Comparison of ENCODE assay signal across 18 mouse cellular contexts in genomic region chr10:127055406-127055805, GRCm38 (mm10). TPM values are rescaled to one million over a fixed set of nuclear protein-coding genes. Genes with fewer than 3 reads are reported as not detected.
DNase-seq lines count a peak whose midpoint lies in the region; ATAC-seq lines count a peak whose summit lies in the region.
"Had no signal": no experiment of that assay in that cellular context is flagged by ENCODE, and none has a peak within 500 bp of the region (broad histone marks: within the 10 kb centered on the region; RNA-seq: fewer than 3 reads in every experiment).

No protein-coding gene starts in this region.

- peak; percentile 17 for ATAC-seq in common myeloid progenitor, adult 5-6 weeks (replicated peaks; ENCODE audit: low read depth, poor library complexity, severe bottlenecking)
- ATAC-seq in megakaryocyte, adult 5-6 weeks (ENCODE audit: poor library complexity, severe bottlenecking), result 0 out of 2 replicates have a peak, but pooled peaks have one; percentile 30
- ATAC-seq in neutrophil, adult 5-6 weeks (ENCODE audit: extremely low read depth, insufficient number of reproducible peaks, low FRiP score, poor library complexity, severe bottlenecking), result 0 out of 2 replicates have a peak, but pooled peaks have one; percentile 5
- ATAC-seq: activated CD4-positive, CD25-positive, alpha-beta regulatory T cell, adult 4 months; forebrain, embryonic 14.5 days; forebrain, postnatal 0 days; Patski had no signal

- intact Hi-C loops in gastrocnemius, postnatal 36 days (cut with DNase I), result no loop called here

- DNase-seq in A20 (ENCODE audit: low read depth, low spot score), result peak; percentile 65
- DNase-seq in spleen, postnatal 36 days (ENCODE audit: low spot score in 2 of 2), result no peak
- DNase-seq in layer of hippocampus, adult 11-12 months (ENCODE audit: low spot score), result no peak
- no peak for DNase-seq in gastrocnemius, postnatal 36 days
- no peak for DNase-seq in yolk sac, embryonic 10.5 days (ENCODE audit: low spot score)
- DNase-seq: adrenal gland, adult 8-10 months; adrenal gland, postnatal 14 days; adrenal gland, postnatal 36 days; cerebellum, adult 11-12 months; cerebellum, adult 9-10 months; cerebellum, postnatal 10 days; forebrain, postnatal 0 days had no signal

RNA-seq across cellular contexts. Expression of gene March9, which starts 4.6 kb away (rescaled TPM):
- 0.23 TPM in 1 of 2 replicates, not detected in the other for total RNA-seq in common myeloid progenitor, adult 5-6 weeks (2017)
- total RNA-seq in megakaryocyte, adult 5-6 weeks (2015), result 0.04 TPM in 1 of 2 replicates, not detected in the other
- total RNA-seq in megakaryocyte, adult 5-6 weeks (2017), result 0.22 and 0.37 TPM in 2 replicates
- 0.98 and 1.9 TPM in 2 replicates for total RNA-seq in neutrophil, adult 5-6 weeks (2017)
- total RNA-seq in gastrocnemius, postnatal 36 days (2021), result under 1 TPM; 0.64 to 0.66 TPM

RNA-seq across cellular contexts. Expression of gene Cyp27b1, which starts 7.4 kb away (rescaled TPM):
- 0.14 TPM in 1 of 2 replicates, not detected in the other for total RNA-seq in common myeloid progenitor, adult 5-6 weeks (2017)
- not detected in 2 replicates for total RNA-seq in megakaryocyte, adult 5-6 weeks (2015)
- not detected in 2 replicates for total RNA-seq in megakaryocyte, adult 5-6 weeks (2017)
- not detected in 2 replicates for total RNA-seq in neutrophil, adult 5-6 weeks (2017)
- under 1 TPM; 0.10 to 0.15 TPM for total RNA-seq in gastrocnemius, postnatal 36 days (2021)

RNA-seq across cellular contexts. Expression of gene Cdk4, which starts 7.9 kb away (rescaled TPM):
- 723 and 923 TPM in 2 replicates for total RNA-seq in common myeloid progenitor, adult 5-6 weeks (2017)
- 276 and 285 TPM in 2 replicates for total RNA-seq in megakaryocyte, adult 5-6 weeks (2015)
- 174 and 258 TPM in 2 replicates for total RNA-seq in megakaryocyte, adult 5-6 weeks (2017)
- total RNA-seq in neutrophil, adult 5-6 weeks (2017), result 25.9 and 31.7 TPM in 2 replicates
- 10 to 100 TPM; 29.7 to 38.9 TPM for total RNA-seq in gastrocnemius, postnatal 36 days (2021)

RNA-seq across cellular contexts. Expression of gene Eef1akmt3, which starts 14.1 kb away (rescaled TPM):
- not detected in 2 replicates for total RNA-seq in common myeloid progenitor, adult 5-6 weeks (2017)
- not detected in 2 replicates for total RNA-seq in megakaryocyte, adult 5-6 weeks (2015)
- 0.08 TPM in 1 of 2 replicates, not detected in the other for total RNA-seq in megakaryocyte, adult 5-6 weeks (2017)
- total RNA-seq in neutrophil, adult 5-6 weeks (2017), result 0.23 TPM in 1 of 2 replicates, not detected in the other
- under 1 TPM in 1 of 2 experiments, not detected in 1; 0.10 TPM for total RNA-seq in gastrocnemius, postnatal 36 days (2021)

RNA-seq across cellular contexts. Expression of gene Mettl1, which starts 14.2 kb away (rescaled TPM):
- 27.4 and 28.0 TPM in 2 replicates for total RNA-seq in common myeloid progenitor, adult 5-6 weeks (2017)
- total RNA-seq in megakaryocyte, adult 5-6 weeks (2015), result 4.2 and 5.4 TPM in 2 replicates
- 3.5 and 8.9 TPM in 2 replicates for total RNA-seq in megakaryocyte, adult 5-6 weeks (2017)
- 4.3 and 8.3 TPM in 2 replicates for total RNA-seq in neutrophil, adult 5-6 weeks (2017)
- total RNA-seq in gastrocnemius, postnatal 36 days (2021), result 10 to 100 TPM in 1 of 2 experiments, 1 to 10 TPM in 1; 8.2 to 10.0 TPM
